Mouse (Mus musculus) embryonic fibroblast, embryonic 13.5 days (primary cell): ENCODE data around the gene Cerk.

ENCODE experiments used
- CTCF ChIP-seq: IDR thresholded peaks from 2 replicates; pipeline ENCODE4 v1.5.1; 2011; ENCODE audit warnings: mild to moderate bottlenecking, control low read depth, low read length, moderate library complexity, borderline replicate concordance; ENCODE audit not compliant: insufficient read depth
- POLR2A ChIP-seq: IDR thresholded peaks from 2 replicates; pipeline ENCODE4 v1.6.1; 2011; ENCODE audit warnings: low read depth, mild to moderate bottlenecking, control low read depth, low read length, moderate library complexity

DNA sequence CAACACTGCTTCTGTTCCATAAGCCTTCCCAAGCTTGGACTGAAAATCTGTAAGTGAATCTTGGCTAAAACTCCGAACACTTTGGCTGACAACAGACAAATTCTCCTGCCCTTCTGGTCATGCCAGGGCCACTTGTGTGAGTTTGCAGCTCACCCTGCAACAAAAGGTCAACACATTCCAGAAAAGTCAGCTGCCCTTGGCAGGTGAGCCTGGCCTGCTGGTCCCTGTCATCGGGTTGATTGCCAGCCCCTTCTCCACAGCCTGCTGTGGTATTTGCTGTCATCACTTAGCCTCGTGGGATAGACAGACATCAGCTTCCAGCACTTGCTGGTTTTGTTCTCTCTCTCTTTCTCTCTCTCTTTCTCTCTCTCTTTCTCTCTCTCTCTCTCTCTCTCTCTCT, 13.8 kb downstream of the Cerk start:
- TF ChIP-seq CTCF (no peak), POLR2A (no peak)
